Mouse (Mus musculus): ENCODE data around the gene Pdc. TPM values are rescaled to one million over a fixed set of nuclear protein-coding genes. Genes with fewer than 3 reads are reported as not detected.
"Not testable (repeated sequence)": the region's sequence is repeated elsewhere in the genome, so short reads cannot be mapped to it uniquely, and the experiment has no call there.

Gene Pdc
- polyA plus RNA-seq (2014; fragmentation: Nextera tagmentation; extraction: Ambion mirVana): not detected in 2 replicates

DNA sequence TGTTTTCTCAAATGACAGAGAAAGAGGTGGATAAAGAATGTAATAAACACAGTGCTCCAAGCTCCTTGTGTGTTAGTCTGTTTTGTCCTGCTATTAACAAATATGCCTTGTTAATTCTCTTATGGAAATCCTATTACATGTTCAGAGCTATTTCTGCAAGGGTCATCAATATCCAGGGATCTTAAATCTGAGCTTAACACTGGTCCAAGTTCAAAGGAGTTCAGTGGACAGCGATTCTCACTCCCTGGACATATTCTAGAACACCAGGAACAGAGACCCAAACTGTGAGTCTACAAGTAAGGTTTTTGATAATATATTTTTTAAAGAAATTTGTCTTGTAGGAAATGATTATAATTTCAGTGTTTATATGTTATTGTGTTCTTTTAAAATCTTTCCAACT is at the start of gene Pdc:
Pdc (plus strand) TSS at position 213 of the 400 bp plus-strand sequence.
- H3K27ac ChIP-seq (ENCODE audit: low read depth): no peak within 1 kb of the TSS
- no peak within 1 kb of the TSS for H3K4me3 ChIP-seq (ENCODE audit: low read depth, low read length)
- H3K4me1 ChIP-seq (replicated peaks; ENCODE audit: control insufficient read depth, insufficient read depth, low read length): no peaks in the 10 kb centered on the region
- no peaks in the 10 kb centered on the region for H3K9me3 ChIP-seq (ENCODE audit: control insufficient read depth, low read length)
- DNase-seq (ENCODE audit: low spot score) (no peak), ATAC-seq (replicated peaks; ENCODE audit: low FRiP score, low TSS enrichment, low read depth) (no peak)
- H3K4me2 ChIP-seq (ENCODE audit: low read length): no peak within 1 kb of the TSS
- no peak within 1 kb of the TSS for H3K9ac ChIP-seq (ENCODE audit: low read length)
- H3K36me3 ChIP-seq (ENCODE audit: control insufficient read depth, insufficient read depth, low read length): no peaks in the 10 kb centered on the region
- 84% methylated on average over 1 of the region's 1 CpGs for WGBS
- no peaks in the 10 kb centered on the region for H3K27me3 ChIP-seq (replicated peaks; ENCODE audit: control insufficient read depth, insufficient read depth, low read length)

DNA sequence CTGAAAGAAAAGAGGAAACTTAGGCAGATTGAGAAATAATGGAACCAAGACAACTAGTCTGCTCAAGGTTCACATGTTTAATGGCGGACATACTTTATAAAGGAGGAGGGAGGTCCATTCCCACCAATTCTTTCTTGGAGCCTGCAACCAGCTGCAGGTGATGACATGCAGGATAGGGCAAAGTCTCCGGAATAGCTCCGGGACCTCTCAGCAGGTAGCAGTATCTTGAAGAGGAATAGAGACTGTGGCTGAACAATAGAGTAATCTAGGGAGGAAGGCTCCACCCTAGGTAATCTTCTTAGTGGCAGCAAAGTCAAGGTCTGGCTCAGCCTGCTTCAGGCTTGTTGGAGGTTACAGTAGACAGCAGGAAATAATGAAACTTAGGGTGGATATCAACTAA is 25.2 kb upstream of the Pdc start:
- H3K27ac ChIP-seq (ENCODE audit: low read depth); ATAC-seq (replicated peaks; ENCODE audit: low FRiP score, low TSS enrichment, low read depth); H3K36me3 ChIP-seq (ENCODE audit: control insufficient read depth, insufficient read depth, low read length); H3K4me3 ChIP-seq (ENCODE audit: low read depth, low read length); H3K4me2 ChIP-seq (ENCODE audit: low read length); H3K9me3 ChIP-seq (ENCODE audit: control insufficient read depth, low read length); H3K27me3 ChIP-seq (replicated peaks; ENCODE audit: control insufficient read depth, insufficient read depth, low read length); DNase-seq (ENCODE audit: low spot score); H3K9ac ChIP-seq (ENCODE audit: low read length); H3K4me1 ChIP-seq (replicated peaks; ENCODE audit: control insufficient read depth, insufficient read depth, low read length): not testable (repeated sequence)
- WGBS: 86% methylated on average over 3 of the region's 3 CpGs

DNA sequence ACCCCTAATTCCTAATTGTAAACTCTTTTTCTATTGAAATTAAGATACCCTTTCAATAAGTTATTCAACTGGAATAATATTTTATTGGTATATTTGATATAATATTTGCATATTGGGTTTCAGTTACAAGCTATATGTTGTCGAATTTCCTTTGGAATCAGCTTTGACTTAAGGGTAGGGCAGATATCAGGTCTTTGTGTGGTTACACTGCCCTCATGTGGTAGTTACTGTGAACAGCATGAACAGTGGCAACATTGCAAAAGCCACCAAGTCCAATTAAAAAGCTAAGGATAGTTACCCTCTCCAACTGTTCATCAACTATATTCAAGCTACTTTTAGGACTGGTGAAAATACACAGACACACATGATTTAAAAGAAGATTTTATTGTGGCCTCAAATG is 11.6 kb upstream of the Pdc start:
- no peak overlapping the region for H3K27ac ChIP-seq (ENCODE audit: low read depth)
- ATAC-seq (replicated peaks; ENCODE audit: low FRiP score, low TSS enrichment, low read depth) (no peak), DNase-seq (ENCODE audit: low spot score) (no peak)
- H3K4me2 ChIP-seq (ENCODE audit: low read length): no peak overlapping the region
- H3K27me3 ChIP-seq (replicated peaks; ENCODE audit: control insufficient read depth, insufficient read depth, low read length): no peaks in the 10 kb centered on the region
- 45% methylated on average over 1 of the region's 1 CpGs for WGBS
- H3K4me3 ChIP-seq (ENCODE audit: low read depth, low read length): no peak overlapping the region
- H3K9me3 ChIP-seq (ENCODE audit: control insufficient read depth, low read length): no peaks in the 10 kb centered on the region
- no peaks in the 10 kb centered on the region for H3K4me1 ChIP-seq (replicated peaks; ENCODE audit: control insufficient read depth, insufficient read depth, low read length)
- H3K36me3 ChIP-seq (ENCODE audit: control insufficient read depth, insufficient read depth, low read length): no peaks in the 10 kb centered on the region
- no peak overlapping the region for H3K9ac ChIP-seq (ENCODE audit: low read length)

DNA sequence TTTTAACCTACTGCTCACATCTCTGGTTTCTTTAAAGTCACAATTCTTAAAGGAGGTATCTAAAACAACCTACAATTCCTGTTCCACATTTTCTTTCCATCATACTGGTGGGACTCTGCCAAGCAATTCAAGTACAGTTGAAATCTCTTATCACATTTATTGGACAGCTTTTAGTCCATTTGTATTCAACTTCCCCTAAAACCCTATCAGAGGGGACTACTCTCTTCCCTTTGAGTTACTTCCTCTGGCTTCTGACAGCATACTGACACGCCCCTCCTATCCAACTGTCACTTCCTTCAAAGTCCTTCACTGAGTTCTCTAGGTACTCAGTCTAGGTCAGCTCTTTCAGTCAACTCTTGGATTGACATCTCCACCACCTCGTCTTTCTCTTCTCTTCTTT is 15.9 kb downstream of the Pdc start:
- H3K27ac ChIP-seq (ENCODE audit: low read depth): no peak overlapping the region
- no peak for ATAC-seq (replicated peaks; ENCODE audit: low FRiP score, low TSS enrichment, low read depth)
- H3K9me3 ChIP-seq (ENCODE audit: control insufficient read depth, low read length): no peaks in the 10 kb centered on the region
- H3K4me3 ChIP-seq (ENCODE audit: low read depth, low read length): no peak overlapping the region
- no peak overlapping the region for H3K4me2 ChIP-seq (ENCODE audit: low read length)
- DNase-seq (ENCODE audit: low spot score): no peak
- H3K36me3 ChIP-seq (ENCODE audit: control insufficient read depth, insufficient read depth, low read length): no peaks in the 10 kb centered on the region
- H3K27me3 ChIP-seq (replicated peaks; ENCODE audit: control insufficient read depth, insufficient read depth, low read length): no peaks in the 10 kb centered on the region
- H3K4me1 ChIP-seq (replicated peaks; ENCODE audit: control insufficient read depth, insufficient read depth, low read length): no peaks in the 10 kb centered on the region
- H3K9ac ChIP-seq (ENCODE audit: low read length): no peak overlapping the region
- 70% methylated on average over 2 of the region's 2 CpGs for WGBS

DNA sequence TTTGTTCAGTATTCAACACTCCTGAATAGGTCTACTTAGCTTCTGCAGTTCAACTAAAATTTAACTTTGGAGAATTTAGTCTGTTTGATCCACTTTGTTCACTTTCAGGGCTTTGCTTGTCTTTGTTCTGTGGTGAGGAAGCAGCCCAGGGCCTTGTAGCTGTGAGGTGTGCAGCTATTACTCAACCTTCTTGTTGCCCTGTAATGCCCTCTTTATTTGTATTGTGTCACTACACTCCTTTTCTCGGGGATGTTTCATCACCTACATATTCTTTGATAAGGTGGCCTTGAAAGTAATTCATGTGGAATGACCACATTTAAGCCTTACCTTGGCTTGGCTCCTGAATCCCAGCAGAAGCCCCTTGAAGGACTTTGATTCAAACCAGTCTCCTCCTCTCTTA is 41.6 kb downstream of the Pdc start:
- no peaks in the 10 kb centered on the region for H3K9me3 ChIP-seq (ENCODE audit: control insufficient read depth, low read length)
- H3K4me3 ChIP-seq (ENCODE audit: low read depth, low read length): no peak overlapping the region
- no peaks in the 10 kb centered on the region for H3K27me3 ChIP-seq (replicated peaks; ENCODE audit: control insufficient read depth, insufficient read depth, low read length)
- WGBS: 86% methylated on average over 1 of the region's 1 CpGs
- H3K9ac ChIP-seq (ENCODE audit: low read length): no peak overlapping the region
- ATAC-seq (replicated peaks; ENCODE audit: low FRiP score, low TSS enrichment, low read depth): no peak
- H3K27ac ChIP-seq (ENCODE audit: low read depth): no peak overlapping the region
- peaks cover 32% of the 10 kb centered on the region for H3K36me3 ChIP-seq (ENCODE audit: control insufficient read depth, insufficient read depth, low read length)
- H3K4me2 ChIP-seq (ENCODE audit: low read length): no peak overlapping the region
- H3K4me1 ChIP-seq (replicated peaks; ENCODE audit: control insufficient read depth, insufficient read depth, low read length): no peaks in the 10 kb centered on the region
- DNase-seq (ENCODE audit: low spot score): no peak

DNA sequence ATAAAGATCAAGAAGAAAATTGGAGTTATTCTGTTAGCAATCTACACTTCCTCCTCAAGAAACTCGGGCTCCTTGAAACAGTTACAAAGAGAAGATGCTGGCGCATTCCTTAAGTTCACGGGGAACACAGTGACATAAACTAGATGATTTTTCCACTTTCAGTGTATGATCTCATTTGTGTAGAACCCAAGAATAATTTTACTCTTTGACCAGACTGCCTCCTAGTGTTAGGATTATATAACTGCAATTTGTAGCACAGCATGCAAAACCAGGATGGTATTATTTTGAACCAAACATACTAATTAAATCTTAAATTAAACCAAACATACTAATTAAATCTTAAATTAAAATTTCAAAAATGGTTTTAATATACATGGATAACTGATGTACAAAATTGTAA is 53.7 kb downstream of the Pdc start:
- H3K4me3 ChIP-seq (ENCODE audit: low read depth, low read length): no peak overlapping the region
- no peak overlapping the region for H3K4me2 ChIP-seq (ENCODE audit: low read length)
- no peak overlapping the region for H3K9ac ChIP-seq (ENCODE audit: low read length)
- no peak for ATAC-seq (replicated peaks; ENCODE audit: low FRiP score, low TSS enrichment, low read depth)
- H3K27ac ChIP-seq (ENCODE audit: low read depth): no peak overlapping the region
- DNase-seq (ENCODE audit: low spot score): no peak
- no peaks in the 10 kb centered on the region for H3K4me1 ChIP-seq (replicated peaks; ENCODE audit: control insufficient read depth, insufficient read depth, low read length)
- H3K36me3 ChIP-seq (ENCODE audit: control insufficient read depth, insufficient read depth, low read length): peaks cover 12% of the 10 kb centered on the region; the same call in 1 of the 2 replicates
- H3K27me3 ChIP-seq (replicated peaks; ENCODE audit: control insufficient read depth, insufficient read depth, low read length): no peaks in the 10 kb centered on the region
- 78% methylated on average over 3 of the region's 3 CpGs for WGBS
- no peaks in the 10 kb centered on the region for H3K9me3 ChIP-seq (ENCODE audit: control insufficient read depth, low read length)

DNA sequence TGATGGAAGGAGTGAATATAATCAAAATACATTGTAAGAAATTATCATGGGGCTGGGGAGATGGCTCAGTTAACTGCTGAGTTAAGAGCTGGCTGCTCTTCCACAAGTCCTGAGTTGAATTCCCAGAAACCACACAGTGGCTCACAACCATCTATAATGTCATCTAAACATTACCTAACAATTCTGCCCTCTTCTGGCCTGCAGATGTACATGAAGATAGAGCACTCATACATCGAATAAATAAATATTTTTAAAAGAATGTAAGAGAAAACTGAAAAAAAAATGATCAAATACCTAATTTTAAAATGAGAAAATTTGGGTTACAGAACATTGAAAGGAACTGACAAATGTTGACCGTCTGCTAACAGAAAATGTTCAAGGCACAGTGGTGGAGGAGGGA is 55.0 kb downstream of the Pdc start:
- H3K4me3 ChIP-seq (ENCODE audit: low read depth, low read length): no peak overlapping the region
- no peaks in the 10 kb centered on the region for H3K9me3 ChIP-seq (ENCODE audit: control insufficient read depth, low read length)
- no peak overlapping the region for H3K4me2 ChIP-seq (ENCODE audit: low read length)
- DNase-seq (ENCODE audit: low spot score): no peak
- no peaks in the 10 kb centered on the region for H3K4me1 ChIP-seq (replicated peaks; ENCODE audit: control insufficient read depth, insufficient read depth, low read length)
- H3K9ac ChIP-seq (ENCODE audit: low read length): no peak overlapping the region
- no peaks in the 10 kb centered on the region for H3K27me3 ChIP-seq (replicated peaks; ENCODE audit: control insufficient read depth, insufficient read depth, low read length)
- no peak for ATAC-seq (replicated peaks; ENCODE audit: low FRiP score, low TSS enrichment, low read depth)
- H3K27ac ChIP-seq (ENCODE audit: low read depth): no peak overlapping the region
- 87% methylated on average over 2 of the region's 2 CpGs for WGBS
- peaks cover 18% of the 10 kb centered on the region for H3K36me3 ChIP-seq (ENCODE audit: control insufficient read depth, insufficient read depth, low read length)

Other genes starting within 250 kb of the Pdc start
- 1.4 and 1.8 TPM in 2 replicates for gene Ptgs2, start 219.4 kb upstream of the Pdc start, polyA plus RNA-seq (2014; fragmentation: Nextera tagmentation; extraction: Ambion mirVana)
- gene Tpr, start 73.4 kb downstream of the Pdc start, polyA plus RNA-seq (2014; fragmentation: Nextera tagmentation; extraction: Ambion mirVana): 163 and 166 TPM in 2 replicates
- 40.4 and 41.6 TPM in 2 replicates for gene Odr4, start 73.7 kb downstream of the Pdc start, polyA plus RNA-seq (2014; fragmentation: Nextera tagmentation; extraction: Ambion mirVana)
- gene Prg4, start 146.7 kb downstream of the Pdc start, polyA plus RNA-seq (2014; fragmentation: Nextera tagmentation; extraction: Ambion mirVana): 0.72 and 0.79 TPM in 2 replicates